Mouse (Mus musculus) neural tube, embryonic 15.5 days (tissue): ENCODE measurements around the gene Vmn1r86. TPM values are rescaled to one million over a fixed set of nuclear protein-coding genes. Genes with fewer than 3 reads are reported as not detected.

Experiments used
- ATAC-seq: fragments of 200-750 bp; cut with Nextera tagmentation; 2 replicates; pipeline ENCODE4 v1.8.0; 2017; ENCODE audit warnings: mild to moderate bottlenecking, moderate TSS enrichment, moderate library complexity; ENCODE audit not compliant: low FRiP score
- H3K27ac ChIP-seq: fragments of 300-500 bp; sonication (generic); replicated peaks from 2 replicates; pipeline ENCODE4 v1.5.1; 2015; ENCODE audit warnings: mild to moderate bottlenecking, inconsistent platforms
- H3K27me3 ChIP-seq: fragments of 300-500 bp; sonication (generic); replicated peaks from 2 replicates; pipeline ENCODE4 v1.6.1; 2015; ENCODE audit warnings: inconsistent platforms
- H3K36me3 ChIP-seq: fragments of 300-500 bp; sonication (generic); 2 replicates; pipeline ENCODE4 v1.6.1; 2015; ENCODE audit warnings: inconsistent platforms
- H3K4me1 ChIP-seq: fragments of 300-500 bp; sonication (generic); 2 replicates; pipeline ENCODE4 v1.6.1; 2015; ENCODE audit warnings: inconsistent platforms
- H3K4me2 ChIP-seq: fragments of 300-500 bp; sonication (generic); 2 replicates; pipeline ENCODE4 v1.6.1; 2015; ENCODE audit warnings: inconsistent platforms, mild to moderate bottlenecking, moderate library complexity
- H3K4me3 ChIP-seq: fragments of 300-500 bp; sonication (generic); replicated peaks from 2 replicates; pipeline ENCODE4 v1.5.1; 2015; ENCODE audit warnings: mild to moderate bottlenecking, inconsistent platforms
- H3K9ac ChIP-seq: fragments of 300-500 bp; sonication (generic); replicated peaks from 2 replicates; pipeline ENCODE4 v1.6.1; 2015; ENCODE audit warnings: mild to moderate bottlenecking, inconsistent platforms
- H3K9me3 ChIP-seq: fragments of 300-500 bp; sonication (generic); replicated peaks from 2 replicates; pipeline ENCODE4 v1.6.1; 2016; ENCODE audit warnings: inconsistent platforms
- WGBS: fragments of 180-500 bp; shearing (Covaris S2); methylation state at CpG from one replicate; pipeline ENCODE4 v1.1.7; 2015; ENCODE audit warnings: mixed read lengths; 5-methylcytosine and 5-hydroxymethylcytosine counted together
- polyA plus RNA-seq: library from polyadenylated mRNA; unstranded; fragments of >200 nt; fragmentation: Nextera tagmentation; extraction: Ambion mirVana; gene quantifications from 2 replicates; pipeline ENCODE4 v1.2.1, GENCODE M21; 2015

Vmn1r86 gene
- polyA plus RNA-seq, 1 experiment from 2014 or later, result not detected

DNA sequence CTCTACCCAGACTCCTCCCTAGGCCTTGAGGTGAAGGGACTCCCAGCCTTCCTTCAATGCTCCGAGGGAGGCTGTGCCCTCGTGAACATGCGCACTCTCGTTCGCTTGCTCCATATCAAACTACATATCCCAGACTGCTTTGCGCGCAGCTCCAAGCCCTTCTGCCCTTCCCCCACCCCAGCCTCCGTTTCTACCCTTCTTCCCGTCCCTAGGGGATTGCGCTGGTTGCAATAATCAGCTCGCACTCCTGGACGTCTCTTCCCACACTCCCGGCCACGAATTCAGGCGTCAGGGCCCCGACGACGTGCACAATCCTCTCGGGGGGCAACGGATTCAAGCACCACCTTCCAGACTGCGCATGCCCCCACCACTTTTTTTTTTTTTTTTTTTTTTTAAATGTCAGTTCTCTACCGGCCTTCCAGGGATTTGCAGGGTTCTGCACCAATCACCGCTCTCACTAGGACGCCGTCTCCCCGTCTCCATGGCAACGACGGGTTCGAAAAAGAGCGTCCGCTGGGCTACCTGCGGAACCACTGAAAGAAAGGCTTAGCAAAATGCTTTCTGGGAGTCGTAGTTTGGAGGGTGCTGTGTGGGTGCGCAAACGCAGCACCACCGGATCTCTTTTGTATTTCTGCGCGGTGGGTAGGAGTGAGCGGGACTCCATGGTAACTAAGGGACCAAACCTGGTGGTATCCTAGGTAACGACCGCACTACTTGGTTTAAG, 65.3 kb downstream of the Vmn1r86 start, which contains the start of gene Mzf1:
TSS of gene Mzf1 (minus strand) at position 478 of the 724 bp plus-strand sequence.
- H3K36me3 ChIP-seq, result peaks cover 3% of the 10 kb centered on the region; the same call in 1 of the 2 replicates
- ATAC-seq, result peak; percentile 95
- no peaks in the 10 kb centered on the region for H3K27me3 ChIP-seq
- H3K4me2 ChIP-seq, result peak within 1 kb of the TSS; percentile 65
- H3K27ac ChIP-seq, result peak within 1 kb of the TSS; percentile 97
- under 1% methylated on average over 41 of the region's 41 CpGs for WGBS
- H3K4me3 ChIP-seq, result peak within 1 kb of the TSS; percentile 62
- peak within 1 kb of the TSS; percentile 65 for H3K9ac ChIP-seq
- H3K4me1 ChIP-seq, result peaks cover 12% of the 10 kb centered on the region
- H3K9me3 ChIP-seq, result no peaks in the 10 kb centered on the region

DNA sequence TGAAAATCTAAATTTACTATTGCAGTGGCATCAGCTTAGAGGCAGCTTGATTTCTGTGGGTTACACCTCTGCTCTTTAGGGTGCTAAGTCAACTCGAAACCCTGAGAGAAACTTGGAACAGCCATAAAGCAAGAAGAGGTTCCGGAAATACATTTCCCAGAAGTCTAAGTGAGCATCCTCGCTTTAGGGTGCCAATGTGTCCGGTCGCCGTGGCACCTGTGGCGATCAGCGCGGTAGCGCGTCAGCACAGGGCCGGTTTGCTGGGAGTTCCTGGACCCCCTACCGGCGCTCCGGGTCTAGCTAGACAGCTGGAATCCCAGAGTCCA, 65.8 kb downstream of the Vmn1r86 start:
- H3K27me3 ChIP-seq, result no peaks in the 10 kb centered on the region
- peaks cover 12% of the 10 kb centered on the region for H3K4me1 ChIP-seq
- peak overlapping the region; percentile 62 for H3K4me3 ChIP-seq
- peaks cover 3% of the 10 kb centered on the region; the same call in 1 of the 2 replicates for H3K36me3 ChIP-seq
- under 1% methylated on average over 15 of the region's 15 CpGs for WGBS
- no peak for ATAC-seq
- H3K9me3 ChIP-seq, result no peaks in the 10 kb centered on the region
- H3K9ac ChIP-seq, result peak overlapping the region; percentile 63
- peak overlapping the region; percentile 65 for H3K4me2 ChIP-seq
- peak overlapping the region; percentile 97 for H3K27ac ChIP-seq

DNA sequence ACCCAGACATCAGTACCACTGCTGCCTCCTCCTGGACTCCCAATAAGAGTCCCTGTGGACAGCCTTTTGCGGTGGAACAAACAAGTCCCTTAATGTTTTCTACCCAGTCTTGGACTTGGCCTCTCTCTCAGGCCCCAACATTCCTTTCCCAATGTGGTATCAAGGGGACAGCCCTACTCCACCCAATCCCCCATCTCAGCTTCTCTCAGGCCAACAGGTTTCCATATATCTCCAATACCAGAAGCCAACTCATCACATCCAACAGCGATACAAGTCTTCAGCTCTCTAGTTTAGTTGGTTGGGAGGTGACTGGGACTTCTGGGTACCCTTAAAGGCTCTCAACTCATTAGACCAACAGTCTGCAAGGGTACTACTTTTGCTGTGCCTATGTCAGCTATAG, 66.2 kb downstream of the Vmn1r86 start:
- Histone ChIP-seq H3K4me2 (peak overlapping the region; percentile 65), H3K9ac (peak overlapping the region; percentile 63), H3K27ac (peak overlapping the region; percentile 97), H3K4me3 (peak overlapping the region; percentile 62), H3K4me1 (peaks cover 12% of the 10 kb centered on the region), H3K36me3 (peaks cover 3% of the 10 kb centered on the region; the same call in 1 of the 2 replicates), H3K27me3 (no peaks in the 10 kb centered on the region), H3K9me3 (no peaks in the 10 kb centered on the region)
- no peak for ATAC-seq
- WGBS, result 93% methylated on average over 2 of the region's 2 CpGs

DNA sequence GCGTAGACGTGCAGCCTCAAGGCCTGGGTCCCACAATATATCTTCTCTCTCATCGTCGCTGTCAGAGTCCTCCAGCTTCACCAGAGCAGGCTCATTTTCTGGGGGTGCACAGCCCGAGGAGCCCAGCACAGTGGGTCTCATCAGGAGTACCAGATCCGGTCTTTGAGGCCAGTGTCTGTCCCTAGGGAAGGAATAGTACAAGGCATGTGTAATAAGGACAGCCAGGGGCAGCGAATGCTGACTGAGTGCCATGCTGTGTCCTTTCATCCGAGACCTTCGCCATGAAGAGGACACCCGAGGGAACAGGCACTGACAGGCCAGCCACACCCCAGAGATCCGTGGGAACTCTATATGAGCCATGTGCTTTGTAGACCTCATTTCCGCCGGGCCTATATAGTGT, 66.7 kb downstream of the Vmn1r86 start:
- H3K36me3 ChIP-seq, result peaks cover 3% of the 10 kb centered on the region; the same call in 1 of the 2 replicates
- WGBS, result 90% methylated on average over 13 of the region's 13 CpGs

More for the DNA sequence above, 66.7 kb downstream of the Vmn1r86 start:
- H3K4me1 ChIP-seq, result peaks cover 12% of the 10 kb centered on the region
- 0 out of 2 replicates have a peak overlapping the region, but pooled peaks have one; percentile 65 for H3K4me2 ChIP-seq
- no peak overlapping the region for H3K27ac ChIP-seq
- no peaks in the 10 kb centered on the region for H3K9me3 ChIP-seq
- H3K27me3 ChIP-seq, result no peaks in the 10 kb centered on the region
- ATAC-seq, result no peak
- no peak overlapping the region for H3K4me3 ChIP-seq
- H3K9ac ChIP-seq, result no peak overlapping the region

Other genes starting within 250 kb of the Vmn1r86 start
- 6.7 and 7.5 TPM in 2 replicates for gene Zfp128, start 238.7 kb downstream of the Vmn1r86 start, polyA plus RNA-seq
- 9.8 and 13.6 TPM in 2 replicates for gene Zscan22, start 222.1 kb downstream of the Vmn1r86 start, polyA plus RNA-seq
- gene Rps5, start 197.6 kb downstream of the Vmn1r86 start, polyA plus RNA-seq, result 564 and 667 TPM in 2 replicates
- gene Rnf225, start 192.5 kb downstream of the Vmn1r86 start, polyA plus RNA-seq, result 0.96 and 1.1 TPM in 2 replicates
- gene Zfp324, start 154.1 kb downstream of the Vmn1r86 start, polyA plus RNA-seq, result 13.1 and 13.3 TPM in 2 replicates
- gene Zfp446, start 142.1 kb downstream of the Vmn1r86 start, polyA plus RNA-seq, result 9.1 and 10.3 TPM in 2 replicates
- 0.49 and 0.68 TPM in 2 replicates for gene Slc27a5, start 121.7 kb downstream of the Vmn1r86 start, polyA plus RNA-seq
- 202 and 224 TPM in 2 replicates for gene Trim28, start 120.8 kb downstream of the Vmn1r86 start, polyA plus RNA-seq
- gene Zbtb45, start 109.9 kb downstream of the Vmn1r86 start, polyA plus RNA-seq, result 37.6 and 38.7 TPM in 2 replicates
- gene Chmp2a, start 85.1 kb downstream of the Vmn1r86 start, polyA plus RNA-seq, result 165 and 170 TPM in 2 replicates
- gene Ube2m, start 81.6 kb downstream of the Vmn1r86 start, polyA plus RNA-seq, result 129 and 149 TPM in 2 replicates
- 7.7 and 8.8 TPM in 2 replicates for gene Mzf1, start 65.2 kb downstream of the Vmn1r86 start, polyA plus RNA-seq
- 0.12 and 0.20 TPM in 2 replicates for gene Vmn1r85, start 24.7 kb downstream of the Vmn1r86 start, polyA plus RNA-seq
- not detected in 2 replicates for gene Vmn1r87, start 20.2 kb upstream of the Vmn1r86 start, polyA plus RNA-seq
- gene Vmn1r88, start 39.7 kb upstream of the Vmn1r86 start, polyA plus RNA-seq, result not detected in 2 replicates
- gene Vmn1r89, start 93.1 kb upstream of the Vmn1r86 start, polyA plus RNA-seq, result not detected in 2 replicates
- 29.5 and 48.4 TPM in 2 replicates for gene Lig1, start 157.4 kb upstream of the Vmn1r86 start, polyA plus RNA-seq
- 9.4 and 9.6 TPM in 2 replicates for gene Zswim9, start 158.8 kb upstream of the Vmn1r86 start, polyA plus RNA-seq
- gene Pla2g4c, start 204.7 kb upstream of the Vmn1r86 start, polyA plus RNA-seq, result 0.69 and 0.72 TPM in 2 replicates